ENCODE assay signal across 8 mouse cellular contexts in genomic region chr5:72817523-72818091, GRCm38 (mm10). TPM values are rescaled to one million over a fixed set of nuclear protein-coding genes. Genes with fewer than 3 reads are reported as not detected.
A peak's percentile ranks its signal among the peaks of the same experiment; 100 is the strongest.
DNase-seq lines count a peak whose midpoint lies in the region; ATAC-seq and TF ChIP-seq lines count a peak whose summit lies in the region.

No protein-coding gene starts in this region.

- 17% methylated on average over 10 of the region's 10 CpGs for WGBS in heart, embryonic 10.5 days
- 35% methylated on average over 10 of the region's 10 CpGs for WGBS in midbrain, embryonic 11.5 days

- no peak overlapping the region for H3K9ac ChIP-seq in midbrain, embryonic 11.5 days (ENCODE audit: low read length)

- no peaks in the 10 kb centered on the region for H3K9me3 ChIP-seq in heart, embryonic 10.5 days
- H3K9me3 ChIP-seq in G1E (replicated peaks): no peaks in the 10 kb centered on the region
- no peaks in the 10 kb centered on the region for H3K9me3 ChIP-seq in midbrain, embryonic 11.5 days (ENCODE audit: control insufficient read depth, low read length)

- H3K4me3 ChIP-seq in heart, embryonic 10.5 days: peak overlapping the region; percentile 33; the same call in 1 of the 2 replicates
- H3K4me3 ChIP-seq in G1E (ENCODE audit: low read depth, low read length): no peak overlapping the region
- no peak overlapping the region for H3K4me3 ChIP-seq in midbrain, embryonic 11.5 days (ENCODE audit: low read depth, low read length)

- DNase-seq in heart, embryonic 10.5 days (ENCODE audit: low spot score): no peak
- DNase-seq in heart, postnatal 10 days: no peak
- DNase-seq in G1E (ENCODE audit: low spot score): no peak
- DNase-seq in midbrain, embryonic 11.5 days (ENCODE audit: low spot score, missing footprints): peak; percentile 85
- DNase-seq in retina, postnatal 1 day: no peak
- no peak for DNase-seq in frontal cortex, adult 2 months (ENCODE audit: extremely low spot score in 1 of 2, low spot score in 1 of 2)
- DNase-seq in adrenal gland, postnatal 14 days: no peak

- peak; percentile 36; the same call in 1 of the 2 replicates for ATAC-seq in G1E (ENCODE audit: extremely low read depth, insufficient number of reproducible peaks, low FRiP score, poor library complexity, severe bottlenecking)
- ATAC-seq in hematopoietic stem cell, adult 5-6 weeks (replicated peaks in 1 of 2; ENCODE audit: insufficient read depth in 1 of 2, low FRiP score in 2 of 2, low TSS enrichment in 1 of 2, low read depth in 1 of 2, poor library complexity in 2 of 2, severe bottlenecking in 2 of 2): peak; percentile 76 to 81
- ATAC-seq in midbrain, embryonic 11.5 days (ENCODE audit: low FRiP score): no peak

- H3K27ac ChIP-seq in heart, embryonic 10.5 days: peak overlapping the region; percentile 64; the same call in 1 of the 2 replicates
- H3K27ac ChIP-seq in midbrain, embryonic 11.5 days (ENCODE audit: low read depth, low read length): no peak overlapping the region

- H3K4me1 ChIP-seq in heart, embryonic 10.5 days: peaks cover 14% of the 10 kb centered on the region
- H3K4me1 ChIP-seq in G1E (ENCODE audit: insufficient read depth, low read depth, low read length): peaks cover 64% of the 10 kb centered on the region
- H3K4me1 ChIP-seq in midbrain, embryonic 11.5 days (ENCODE audit: control insufficient read depth, insufficient read depth, low read length): no peaks in the 10 kb centered on the region

- no peak for TF ChIP-seq CTCF in G1E (IDR thresholded peaks at IDR 0.05; ENCODE audit: low read depth, low read length)

- H3K36me3 ChIP-seq in heart, embryonic 10.5 days: no peaks in the 10 kb centered on the region
- H3K36me3 ChIP-seq in G1E (replicated peaks): peaks cover 36% of the 10 kb centered on the region
- H3K36me3 ChIP-seq in midbrain, embryonic 11.5 days (ENCODE audit: control insufficient read depth, insufficient read depth, low read length): no peaks in the 10 kb centered on the region

- intact Hi-C loops in heart, postnatal 10 days (cut with DNase I): no loop called here

- no peak overlapping the region for H3K4me2 ChIP-seq in midbrain, embryonic 11.5 days

- H3K27me3 ChIP-seq in heart, embryonic 10.5 days (ENCODE audit: insufficient read depth, poor library complexity, severe bottlenecking): no peaks in the 10 kb centered on the region
- no peaks in the 10 kb centered on the region for H3K27me3 ChIP-seq in G1E (ENCODE audit: insufficient read depth, low read length)
- H3K27me3 ChIP-seq in midbrain, embryonic 11.5 days (ENCODE audit: control insufficient read depth, insufficient read depth, low read length): no peaks in the 10 kb centered on the region

RNA-seq across cellular contexts. Expression of gene Tec, which starts 50.7 kb away (rescaled TPM):
- polyA plus RNA-seq in heart, embryonic 10.5 days (2016; fragmentation: Nextera tagmentation; extraction: Ambion mirVana): 7.5 and 12.1 TPM in 2 replicates
- 10 to 100 TPM in 1 of 2 experiments, 1 to 10 TPM in 1; 8.0 to 10.8 TPM for total RNA-seq in heart, postnatal 10 days (2021)
- 45.3 and 45.7 TPM in 2 replicates for total RNA-seq in G1E (2014; fragmentation: Nextera tagmentation)
- 77.1 and 91.6 TPM in 2 replicates for total RNA-seq in G1E (2017)
- polyA plus RNA-seq in G1E (2012): 2.4 and 2.9 TPM in 2 replicates
- total RNA-seq in hematopoietic stem cell, adult 5-6 weeks (2017): 38.2 and 47.7 TPM in 2 replicates
- 3.3 and 4.5 TPM in 2 replicates for polyA plus RNA-seq in midbrain, embryonic 11.5 days (2014; fragmentation: Nextera tagmentation; extraction: Ambion mirVana)
- polyA plus RNA-seq in frontal cortex, adult 2 months (2012; rRNA removed): 2.6 and 3.2 TPM in 2 replicates
- total RNA-seq in adrenal gland, postnatal 14 days (2021): 3.3 and 4.8 TPM in 2 replicates
